Mouse (Mus musculus) embryonic facial prominence, embryonic 15.5 days (tissue): Measurements from ENCODE around the gene Jund. TPM values are rescaled to one million over a fixed set of nuclear protein-coding genes. Genes with fewer than 3 reads are reported as not detected.

Experiments
- ATAC-seq: fragments of 200-750 bp; cut with Nextera tagmentation; 2 replicates; pipeline ENCODE4 v1.8.0; 2017; ENCODE audit warnings: low read depth, moderate TSS enrichment; ENCODE audit not compliant: insufficient number of reproducible peaks, low FRiP score, low TSS enrichment
- H3K27ac ChIP-seq: fragments of 300-500 bp; sonication (generic); replicated peaks from 2 replicates; pipeline ENCODE4 v1.5.1; 2015; ENCODE audit warnings: mild to moderate bottlenecking, inconsistent platforms
- H3K27me3 ChIP-seq: fragments of 300-500 bp; sonication (generic); 2 replicates; pipeline ENCODE4 v1.6.1; 2015; ENCODE audit warnings: inconsistent platforms
- H3K36me3 ChIP-seq: fragments of 300-500 bp; sonication (generic); 2 replicates; pipeline ENCODE4 v1.6.1; 2015; ENCODE audit warnings: mild to moderate bottlenecking, inconsistent platforms
- H3K4me1 ChIP-seq: fragments of 300-500 bp; sonication (generic); 2 replicates; pipeline ENCODE4 v1.6.1; 2015; ENCODE audit warnings: inconsistent platforms
- H3K4me2 ChIP-seq: fragments of 300-500 bp; sonication (generic); replicated peaks from 2 replicates; pipeline ENCODE4 v1.6.1; 2015; ENCODE audit warnings: mild to moderate bottlenecking, inconsistent platforms
- H3K4me3 ChIP-seq: fragments of 300-500 bp; sonication (generic); replicated peaks from 2 replicates; pipeline ENCODE4 v1.5.1; 2015; ENCODE audit warnings: mild to moderate bottlenecking, inconsistent platforms
- H3K9ac ChIP-seq: fragments of 300-500 bp; sonication (generic); 2 replicates; pipeline ENCODE4 v1.6.1; 2015; ENCODE audit warnings: inconsistent platforms
- H3K9me3 ChIP-seq: fragments of 300-500 bp; sonication (generic); replicated peaks from 2 replicates; pipeline ENCODE4 v1.6.1; 2016; ENCODE audit warnings: inconsistent platforms
- WGBS: fragments of 180-500 bp; shearing (Covaris S2); methylation state at CpG from one replicate; pipeline ENCODE4 v1.1.7; 2015; 5-methylcytosine and 5-hydroxymethylcytosine counted together
- polyA plus RNA-seq: library from polyadenylated mRNA; unstranded; fragments of >200 nt; fragmentation: Nextera tagmentation; extraction: Ambion mirVana; gene quantifications from 2 replicates; pipeline ENCODE4 v1.2.1, GENCODE M21; 2015

The Jund gene
- polyA plus RNA-seq, 1 experiment from 2014 or later, result 97.7 TPM

- 0% methylated on average over 16 of the region's 20 CpGs for WGBS
- H3K4me2 ChIP-seq, result peak overlapping the region; percentile 62
- peak overlapping the region; percentile 94 for H3K4me3 ChIP-seq
- peaks cover 49% of the 10 kb centered on the region for H3K4me1 ChIP-seq
- H3K36me3 ChIP-seq, result 0 out of 2 replicates have a peak, but pooled peaks cover 5% of the 10 kb centered on the region
- H3K27me3 ChIP-seq, result no peaks in the 10 kb centered on the region
- 0 out of 2 replicates have a peak, but pooled peaks have one; percentile 3 for ATAC-seq
- peak overlapping the region; percentile 99 for H3K27ac ChIP-seq
- H3K9me3 ChIP-seq, result no peaks in the 10 kb centered on the region
- peak overlapping the region; percentile 98 for H3K9ac ChIP-seq
Observed at GRCm38 (mm10) chr8:70700555-70700922, 1.8 kb downstream of the Jund start.

- H3K4me3 ChIP-seq, result peak overlapping the region; percentile 94
- peaks cover 41% of the 10 kb centered on the region for H3K4me1 ChIP-seq
- no peaks in the 10 kb centered on the region for H3K27me3 ChIP-seq
- ATAC-seq, result no peak
- peak overlapping the region; percentile 3; the same call in 1 of the 2 replicates for H3K9ac ChIP-seq
- peak overlapping the region; percentile 62 for H3K4me2 ChIP-seq
- peak overlapping the region; percentile 99 for H3K27ac ChIP-seq
- H3K36me3 ChIP-seq, result 0 out of 2 replicates have a peak, but pooled peaks cover 5% of the 10 kb centered on the region
- no peaks in the 10 kb centered on the region for H3K9me3 ChIP-seq
- 49% methylated on average over 10 of the region's 10 CpGs for WGBS
Observed at GRCm38 (mm10) chr8:70701048-70701981, 2.6 kb downstream of the Jund start.

- H3K9me3 ChIP-seq, result no peaks in the 10 kb centered on the region
- H3K9ac ChIP-seq, result no peak overlapping the region
- H3K36me3 ChIP-seq, result 0 out of 2 replicates have a peak, but pooled peaks cover 5% of the 10 kb centered on the region
- no peaks in the 10 kb centered on the region for H3K27me3 ChIP-seq
- no peak overlapping the region; the same call in 1 of the 2 replicates for H3K4me2 ChIP-seq
- WGBS, result 80% methylated on average over 2 of the region's 2 CpGs
- H3K4me1 ChIP-seq, result peaks cover 32% of the 10 kb centered on the region
- peak overlapping the region; percentile 94; the same call in 1 of the 2 replicates for H3K4me3 ChIP-seq
- H3K27ac ChIP-seq, result 0 out of 2 replicates have a peak overlapping the region, but pooled peaks have one; percentile 8
- no peak for ATAC-seq
Observed at GRCm38 (mm10) chr8:70701982-70702841, 3.5 kb downstream of the Jund start.

GRCm38 (mm10) chr8:70702842-70703182, 4.1 kb downstream of the Jund start:
- no peak overlapping the region for H3K4me2 ChIP-seq

GRCm38 (mm10) chr8:70703287-70703686, 4.5 kb downstream of the Jund start, which contains the start of gene Iqcn:
Gene Iqcn (plus strand): TSS chr8:70703457.
- 0 out of 2 replicates have a peak, but pooled peaks cover 5% of the 10 kb centered on the region for H3K36me3 ChIP-seq
- H3K4me2 ChIP-seq, result no peak within 1 kb of the TSS; the same call in 1 of the 2 replicates
- 81% methylated on average over 3 of the region's 3 CpGs for WGBS
- H3K4me3 ChIP-seq, result no peak within 1 kb of the TSS
- 0 out of 2 replicates have a peak within 1 kb of the TSS, but pooled peaks have one; percentile 8 for H3K27ac ChIP-seq
- no peaks in the 10 kb centered on the region for H3K27me3 ChIP-seq
- no peaks in the 10 kb centered on the region for H3K9me3 ChIP-seq
- H3K9ac ChIP-seq, result no peak within 1 kb of the TSS
- no peak for ATAC-seq
- peaks cover 21% of the 10 kb centered on the region for H3K4me1 ChIP-seq

More at GRCm38 (mm10) chr8:70702842-70703182, 4.1 kb downstream of the Jund start:
- H3K9me3 ChIP-seq, result no peaks in the 10 kb centered on the region
- H3K4me3 ChIP-seq, result no peak overlapping the region
- H3K4me1 ChIP-seq, result peaks cover 26% of the 10 kb centered on the region
- 0 out of 2 replicates have a peak, but pooled peaks cover 5% of the 10 kb centered on the region for H3K36me3 ChIP-seq
- no peak for ATAC-seq
- no peak overlapping the region for H3K9ac ChIP-seq
- H3K27me3 ChIP-seq, result no peaks in the 10 kb centered on the region
- no peak overlapping the region for H3K27ac ChIP-seq
- WGBS, result 75% methylated on average over 3 of the region's 3 CpGs

- Histone ChIP-seq H3K9ac (no peak overlapping the region), H3K36me3 (no peaks in the 10 kb centered on the region), H3K4me3 (no peak overlapping the region), H3K4me2 (no peak overlapping the region), H3K9me3 (no peaks in the 10 kb centered on the region), H3K27me3 (no peaks in the 10 kb centered on the region), H3K27ac (no peak overlapping the region), H3K4me1 (no peaks in the 10 kb centered on the region)
- no peak for ATAC-seq
- 86% methylated on average over 14 of the region's 14 CpGs for WGBS
Observed at GRCm38 (mm10) chr8:70708281-70708680, 9.5 kb downstream of the Jund start.

GRCm38 (mm10) chr8:70709794-70710193, 11.0 kb downstream of the Jund start:
- no peaks in the 10 kb centered on the region for H3K36me3 ChIP-seq
- H3K27ac ChIP-seq, result no peak overlapping the region
- 84% methylated on average over 9 of the region's 9 CpGs for WGBS
- no peaks in the 10 kb centered on the region for H3K9me3 ChIP-seq
- H3K27me3 ChIP-seq, result no peaks in the 10 kb centered on the region
- no peak overlapping the region for H3K9ac ChIP-seq
- H3K4me1 ChIP-seq, result no peaks in the 10 kb centered on the region
- H3K4me3 ChIP-seq, result no peak overlapping the region
- no peak for ATAC-seq
- H3K4me2 ChIP-seq, result no peak overlapping the region

- Histone ChIP-seq H3K4me2 (no peak overlapping the region), H3K4me1 (no peaks in the 10 kb centered on the region), H3K9me3 (no peaks in the 10 kb centered on the region), H3K27ac (no peak overlapping the region), H3K4me3 (no peak overlapping the region), H3K9ac (no peak overlapping the region), H3K36me3 (no peaks in the 10 kb centered on the region), H3K27me3 (no peaks in the 10 kb centered on the region)
- no peak for ATAC-seq
- WGBS, result 86% methylated on average over 1 of the region's 1 CpGs
Observed at GRCm38 (mm10) chr8:70710296-70710695, 11.5 kb downstream of the Jund start.

GRCm38 (mm10) chr8:70711041-70711440, 12.3 kb downstream of the Jund start:
- Histone ChIP-seq H3K9ac (no peak overlapping the region), H3K27me3 (no peaks in the 10 kb centered on the region), H3K27ac (no peak overlapping the region), H3K4me1 (no peaks in the 10 kb centered on the region), H3K4me3 (no peak overlapping the region), H3K4me2 (no peak overlapping the region), H3K9me3 (no peaks in the 10 kb centered on the region), H3K36me3 (no peaks in the 10 kb centered on the region)
- WGBS, result 79% methylated on average over 11 of the region's 11 CpGs
- no peak for ATAC-seq

- H3K4me1 ChIP-seq, result no peaks in the 10 kb centered on the region
- H3K27ac ChIP-seq, result no peak overlapping the region
- H3K36me3 ChIP-seq, result no peaks in the 10 kb centered on the region
- H3K27me3 ChIP-seq, result no peaks in the 10 kb centered on the region
- no peak overlapping the region for H3K9ac ChIP-seq
- 77% methylated on average over 7 of the region's 7 CpGs for WGBS
- no peak overlapping the region for H3K4me2 ChIP-seq
- ATAC-seq, result no peak
- H3K4me3 ChIP-seq, result no peak overlapping the region
- no peaks in the 10 kb centered on the region for H3K9me3 ChIP-seq
Observed at GRCm38 (mm10) chr8:70713991-70714390, 15.2 kb downstream of the Jund start.

GRCm38 (mm10) chr8:70715086-70715485, 16.3 kb downstream of the Jund start:
- Histone ChIP-seq H3K9ac (no peak overlapping the region), H3K27ac (no peak overlapping the region), H3K4me1 (no peaks in the 10 kb centered on the region), H3K27me3 (no peaks in the 10 kb centered on the region), H3K4me2 (no peak overlapping the region), H3K4me3 (no peak overlapping the region), H3K36me3 (no peaks in the 10 kb centered on the region), H3K9me3 (no peaks in the 10 kb centered on the region)
- 60% methylated on average over 2 of the region's 2 CpGs for WGBS
- no peak for ATAC-seq
